Mouse (Mus musculus) mesoderm, embryonic 11.5 days (tissue): Measurements from ENCODE around the gene Ttyh1.

ENCODE experiments used
- DNase-seq: peaks from one replicate; pipeline ENCODE4 v3.0.0-alpha.2; 2012; ENCODE audit warnings: low read depth, low spot score

The Ttyh1 gene

GRCm38 (mm10) chr7:4119344-4119902 is at the start of gene Ttyh1:
TSS of gene Ttyh1 (plus strand) at chr7:4119408.
- peak; percentile 60 for DNase-seq

GRCm38 (mm10) chr7:4071066-4071465 is 48.1 kb upstream of the Ttyh1 start:
- no peak for DNase-seq

- DNase-seq = no peak
These were observed 46.1 kb upstream of the Ttyh1 start for GRCm38 (mm10) chr7:4073144-4073543.

GRCm38 (mm10) chr7:4079511-4079910 is 39.7 kb upstream of the Ttyh1 start:
- DNase-seq = no peak

- no peak for DNase-seq
These were observed 38.7 kb upstream of the Ttyh1 start for GRCm38 (mm10) chr7:4080552-4080951.

GRCm38 (mm10) chr7:4081706-4082105 is 37.5 kb upstream of the Ttyh1 start:
- DNase-seq = no peak

- no peak for DNase-seq
These were observed 36.4 kb upstream of the Ttyh1 start for GRCm38 (mm10) chr7:4082804-4083203.

- DNase-seq = no peak
These were observed 35.0 kb upstream of the Ttyh1 start for GRCm38 (mm10) chr7:4084161-4084560.

GRCm38 (mm10) chr7:4085562-4085961 is 33.6 kb upstream of the Ttyh1 start:
- no peak for DNase-seq

- no peak for DNase-seq
These were observed 31.8 kb upstream of the Ttyh1 start for GRCm38 (mm10) chr7:4087238-4087895.

GRCm38 (mm10) chr7:4087896-4088480 is 31.2 kb upstream of the Ttyh1 start:
- DNase-seq = no peak

- DNase-seq = no peak
These were observed 30.5 kb upstream of the Ttyh1 start for GRCm38 (mm10) chr7:4088679-4089078.

- DNase-seq = peak; percentile 19
These were observed 28.0 kb upstream of the Ttyh1 start for GRCm38 (mm10) chr7:4091170-4091569.

- no peak for DNase-seq
These were observed 20.9 kb upstream of the Ttyh1 start for GRCm38 (mm10) chr7:4098301-4098700.

GRCm38 (mm10) chr7:4098832-4099231 is 20.4 kb upstream of the Ttyh1 start:
- no peak for DNase-seq

- DNase-seq = no peak
These were observed 18.1 kb upstream of the Ttyh1 start for GRCm38 (mm10) chr7:4101144-4101543.

GRCm38 (mm10) chr7:4103411-4103810 is 15.8 kb upstream of the Ttyh1 start:
- DNase-seq = peak; percentile 64

GRCm38 (mm10) chr7:4111766-4112165 is 7.4 kb upstream of the Ttyh1 start:
- DNase-seq = no peak

- DNase-seq = no peak
These were observed 2.0 kb upstream of the Ttyh1 start for GRCm38 (mm10) chr7:4117050-4117814.

- DNase-seq = no peak
These were observed 1.0 kb downstream of the Ttyh1 start for GRCm38 (mm10) chr7:4119976-4120921.

GRCm38 (mm10) chr7:4122076-4122768 is 3.0 kb downstream of the Ttyh1 start:
- no peak for DNase-seq
